Mouse (Mus musculus): ENCODE results near the gene Ahdc1. TPM values are rescaled to one million over a fixed set of nuclear protein-coding genes. Genes with fewer than 3 reads are reported as not detected.

The Ahdc1 gene
- total RNA-seq (2023), result 10 to 100 TPM; 70.2 to 85.7 TPM

DNA sequence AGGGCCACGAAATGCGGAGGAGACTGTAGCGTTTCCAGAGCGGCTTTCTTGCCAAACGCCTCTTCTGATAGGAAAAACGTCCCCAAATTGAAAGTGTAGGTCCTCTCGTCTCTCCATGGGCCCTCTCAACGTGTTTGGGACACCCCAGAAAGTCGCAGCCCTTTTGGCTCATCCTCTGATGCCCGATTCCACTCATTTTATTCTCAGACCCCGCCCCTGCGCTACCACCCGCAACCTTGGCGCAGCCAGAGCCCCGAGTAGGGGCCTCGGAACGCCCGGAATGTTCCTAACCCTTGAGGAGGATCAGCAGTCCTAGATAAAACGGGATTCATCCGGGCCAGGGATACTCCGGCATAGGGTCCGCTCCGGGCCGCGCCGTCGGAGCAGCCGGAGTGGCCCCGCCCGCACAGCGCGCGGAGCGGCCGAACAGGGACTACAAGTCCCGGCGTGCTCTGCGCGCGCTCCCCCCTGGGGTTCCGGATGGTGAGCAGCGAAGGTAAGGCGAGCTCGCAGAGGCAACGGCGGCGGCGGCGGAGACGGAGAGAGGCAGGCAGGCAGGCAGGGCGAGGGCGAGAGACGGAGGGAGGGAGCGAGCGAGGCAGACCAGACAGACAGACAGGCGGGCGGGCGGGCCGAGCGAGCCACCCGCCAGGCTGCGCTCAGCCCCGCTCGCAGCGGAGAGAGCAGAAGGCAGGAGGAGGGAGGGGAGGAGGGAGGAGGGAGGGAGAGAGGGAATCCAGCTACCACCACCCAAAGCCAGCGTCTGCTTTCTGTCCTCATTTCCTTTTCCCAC is at the start of gene Ahdc1:
Gene Ahdc1 (plus strand): TSS at position 233 of the 793 bp plus-strand sequence.

DNA sequence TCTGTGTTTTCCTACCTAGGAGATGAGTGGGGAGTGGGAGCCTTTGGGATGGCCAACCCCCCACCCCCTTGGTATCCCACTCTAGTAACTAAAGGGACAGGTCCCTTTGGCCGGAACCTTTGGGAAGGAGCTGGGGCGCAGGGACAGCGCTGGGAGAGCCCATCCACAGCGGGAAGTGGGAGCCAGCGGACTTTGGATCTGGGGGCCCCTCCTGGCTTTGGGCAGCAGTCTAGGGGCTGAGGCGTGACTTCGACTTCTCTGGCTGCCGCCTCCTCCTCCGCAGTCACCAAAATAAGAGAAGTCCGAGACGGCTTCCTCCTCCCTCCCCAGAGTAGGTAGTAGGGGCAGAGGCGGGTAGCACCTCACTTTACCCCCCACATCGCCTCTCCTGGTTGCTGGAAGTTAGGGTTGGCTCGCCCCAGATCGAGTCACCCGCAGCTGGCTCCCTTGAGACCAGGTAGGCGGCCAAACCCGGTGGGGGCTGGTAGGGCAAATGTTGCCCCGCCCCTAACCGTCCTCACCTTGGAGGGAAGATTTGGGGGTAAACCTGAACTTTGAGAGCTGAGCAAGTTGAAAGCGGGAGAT is 37.2 kb upstream of the Ahdc1 start, which contains the start of gene Fgr:
Gene Fgr (plus strand): TSS at position 282 of the 585 bp plus-strand sequence.

Other genes with a start within 250 kb of the Ahdc1 start
- 10 to 100 TPM; 42.3 to 44.5 TPM for gene Rpa2, start 242.9 kb upstream of the Ahdc1 start, total RNA-seq (2023)
- 100 to 1,000 TPM; 154 to 165 TPM for gene Themis2, start 214.9 kb upstream of the Ahdc1 start, total RNA-seq (2023)
- 10 to 100 TPM; 42.5 to 48.2 TPM for gene Ppp1r8, start 168.1 kb upstream of the Ahdc1 start, total RNA-seq (2023)
- gene Stx12, start 126.8 kb upstream of the Ahdc1 start, total RNA-seq (2023), result 10 to 100 TPM; 22.4 to 24.0 TPM
- gene Fam76a, start 88.7 kb upstream of the Ahdc1 start, total RNA-seq (2023), result 10 to 100 TPM; 30.0 to 31.8 TPM
- gene Fgr, start 37.2 kb upstream of the Ahdc1 start, total RNA-seq (2023), result 10 to 100 TPM; 27.0 to 36.4 TPM
- gene Wasf2, start 119.2 kb downstream of the Ahdc1 start, total RNA-seq (2023), result 100 to 1,000 TPM; 282 to 316 TPM
- 1 to 10 TPM in 1 of 2 experiments, not detected in 1; 2.8 TPM for gene Cd164l2, start 200.9 kb downstream of the Ahdc1 start, total RNA-seq (2023)
- gene Gpr3, start 201.3 kb downstream of the Ahdc1 start, total RNA-seq (2023), result 1 to 10 TPM; 1.5 to 1.8 TPM
- gene Map3k6, start 229.6 kb downstream of the Ahdc1 start, total RNA-seq (2023), result not detected